Mouse (Mus musculus) CH12.LX (cell line): ENCODE results near the gene Meox2. TPM values are rescaled to one million over a fixed set of nuclear protein-coding genes. Genes with fewer than 3 reads are reported as not detected.
"Not testable (repeated sequence)": the region's sequence is repeated elsewhere in the genome, so short reads cannot be mapped to it uniquely, and the experiment has no call there.

Experiments used
- DNase-seq: peaks from one replicate; pipeline ENCODE4 v3.0.0-alpha.2; 2013; ENCODE audit errors: extremely low read depth
- H3K27ac ChIP-seq: 2 replicates; pipeline ENCODE4 v1.5.1; 2012; ENCODE audit warnings: low read depth, mild to moderate bottlenecking, control low read depth, moderate library complexity; ENCODE audit not compliant: insufficient read depth
- H3K27me3 ChIP-seq: replicated peaks from 2 replicates; pipeline ENCODE3; 2012; ENCODE audit warnings: inconsistent platforms
- H3K36me3 ChIP-seq, 2 experiments: replicated peaks in 1 of 2; 2 replicates each; pipeline versions ENCODE3 to v1.6.1; 2012; ENCODE audit warnings: inconsistent platforms in 1 of 2, low read length in 1 of 2, mild to moderate bottlenecking in 1 of 2, mixed read lengths in 1 of 2, moderate library complexity in 1 of 2; ENCODE audit not compliant: control insufficient read depth in 1 of 2, insufficient read depth in 1 of 2
- H3K4me1 ChIP-seq, 2 experiments: 2 replicates each; pipeline ENCODE4 v1.6.1; 2012; ENCODE audit warnings: inconsistent platforms in 1 of 2, moderate library complexity in 1 of 2; ENCODE audit not compliant: insufficient read depth in 2 of 2, control insufficient read depth in 1 of 2
- H3K4me2 ChIP-seq: 2 replicates; pipeline ENCODE4 v1.6.1; 2012; ENCODE audit warnings: low read depth, mild to moderate bottlenecking, control low read depth; ENCODE audit not compliant: poor library complexity, insufficient read depth, severe bottlenecking
- H3K4me3 ChIP-seq, 3 experiments: fragments of 150-350 bp in 1 of 3; sonication (generic) in 1 of 3; replicated peaks in 1 of 3; 2 replicates each; pipeline versions ENCODE3 to v1.5.1; 2011 to 2012; ENCODE audit warnings: low read depth in 2 of 3, low read length in 2 of 3, mild to moderate bottlenecking in 2 of 3, moderate library complexity in 2 of 3, control low read depth in 1 of 3, improper control_type of control experiment in 1 of 3, inconsistent platforms in 1 of 3, mixed read lengths in 1 of 3; ENCODE audit not compliant: poor library complexity in 1 of 3
- H3K79me2 ChIP-seq: replicated peaks from 2 replicates; pipeline ENCODE4 v1.6.1; 2012; ENCODE audit warnings: mild to moderate bottlenecking, moderate library complexity; ENCODE audit not compliant: control insufficient read depth, poor library complexity, insufficient read depth, severe bottlenecking; ENCODE audit errors: extremely low read depth
- H3K9ac ChIP-seq: 2 replicates; pipeline ENCODE4 v1.6.1; 2012; ENCODE audit warnings: low read depth, mild to moderate bottlenecking, control low read depth, moderate library complexity; ENCODE audit not compliant: insufficient read depth
- H3K9me3 ChIP-seq: replicated peaks from 2 replicates; pipeline ENCODE3; 2012; ENCODE audit warnings: low read length, inconsistent platforms, mixed read lengths
- CHD2 ChIP-seq: IDR thresholded peaks from 2 replicates; pipeline ENCODE4 v1.6.1; 2011; ENCODE audit warnings: low read length, improper control_type of control experiment
- CTCF ChIP-seq, 2 experiments: IDR thresholded peaks in 1 of 2; conservative IDR thresholded peaks in 1 of 2; 2 replicates each; pipeline ENCODE4 v1.5.1; 2011 to 2012; ENCODE audit warnings: low read depth in 2 of 2, low read length in 2 of 2, improper control_type of control experiment in 1 of 2, inconsistent platforms in 1 of 2, mild to moderate bottlenecking in 1 of 2, moderate library complexity in 1 of 2
- ELF1 ChIP-seq: IDR thresholded peaks from 2 replicates; pipeline ENCODE4 v1.6.1; 2014; ENCODE audit warnings: low read depth, mild to moderate bottlenecking, inconsistent platforms, low read length, improper control_type of control experiment
- EP300 ChIP-seq: IDR thresholded peaks from 2 replicates; pipeline ENCODE4 v1.6.1; 2011; ENCODE audit warnings: low read length, improper control_type of control experiment
- GABPA ChIP-seq: IDR thresholded peaks from 2 replicates; pipeline ENCODE4 v1.6.1; 2012; ENCODE audit warnings: low read depth, low read length, improper control_type of control experiment, inconsistent platforms; ENCODE audit not compliant: insufficient replicate concordance
- HCFC1 ChIP-seq: IDR thresholded peaks from 2 replicates; pipeline ENCODE4 v1.6.1; 2012; ENCODE audit warnings: low read depth, mild to moderate bottlenecking, inconsistent platforms, low read length, improper control_type of control experiment
- IRF4 ChIP-seq: IDR thresholded peaks from 2 replicates; pipeline ENCODE4 v1.6.1; 2014; ENCODE audit warnings: low read depth, mild to moderate bottlenecking, inconsistent platforms, low read length, improper control_type of control experiment
- MAZ ChIP-seq: IDR thresholded peaks from 2 replicates; pipeline ENCODE4 v1.6.1; 2012; ENCODE audit warnings: low read depth, mild to moderate bottlenecking, inconsistent platforms, low read length, improper control_type of control experiment, moderate library complexity
- MEF2A ChIP-seq: IDR thresholded peaks from 2 replicates; pipeline ENCODE4 v1.6.1; 2014; ENCODE audit warnings: low read depth, mild to moderate bottlenecking, inconsistent platforms, low read length, improper control_type of control experiment, borderline replicate concordance
- RAD21 ChIP-seq: IDR thresholded peaks from 2 replicates; pipeline ENCODE4 v1.6.1; 2011; ENCODE audit warnings: low read depth, mild to moderate bottlenecking, low read length, improper control_type of control experiment, moderate library complexity
- SMC3 ChIP-seq: IDR thresholded peaks from 2 replicates; pipeline ENCODE4 v1.6.1; 2011; ENCODE audit warnings: low read depth, low read length, improper control_type of control experiment
- UBTF ChIP-seq: IDR thresholded peaks from 2 replicates; pipeline ENCODE4 v1.6.1; 2012; ENCODE audit warnings: low read depth, mild to moderate bottlenecking, inconsistent platforms, low read length, improper control_type of control experiment, moderate library complexity
- ZKSCAN1 ChIP-seq: IDR thresholded peaks from 2 replicates; pipeline ENCODE4 v1.6.1; 2012; ENCODE audit warnings: low read depth, inconsistent platforms, low read length, improper control_type of control experiment, borderline replicate concordance
- dilution Hi-C: fragments of 300-500 bp; cut with MboI; formaldehyde crosslinking; loops from 2 replicates; pipeline ENCODE4 v1.14.3; 2020; ENCODE audit warnings: low sequenced_read_pairs; ENCODE audit not compliant: extremely low pct_unique_long_range_greater_than_20kb, extremely low pct_ligation_motif_present
- in situ Hi-C: fragments of 300-500 bp; cut with MboI; formaldehyde crosslinking; loops from 3 replicates; pipeline ENCODE4 v1.14.3; 2019; ENCODE audit warnings: low sequenced_read_pairs, low pct_ligation_motif_present, low pct_unique_long_range_greater_than_20kb, mixed read lengths
- polyA plus RNA-seq: library from polyadenylated mRNA; unstranded; fragments of >175 nt; gene quantifications from 2 replicates; pipeline ENCODE4 v1.2.1, GENCODE M21; 2012; ENCODE audit warnings: low read depth; ENCODE audit not compliant: insufficient read length
- total RNA-seq, 2 experiments: library from RNA; depleted of rRNA; stranded (reverse); fragments of 300-350 nt in 1 of 2; fragments of >200 nt in 1 of 2; gene quantifications; 2 replicates each; pipeline ENCODE4 v1.2.3; 2012 to 2014

Gene Meox2
- total and polyA plus RNA-seq, 3 experiments: not detected

DNA sequence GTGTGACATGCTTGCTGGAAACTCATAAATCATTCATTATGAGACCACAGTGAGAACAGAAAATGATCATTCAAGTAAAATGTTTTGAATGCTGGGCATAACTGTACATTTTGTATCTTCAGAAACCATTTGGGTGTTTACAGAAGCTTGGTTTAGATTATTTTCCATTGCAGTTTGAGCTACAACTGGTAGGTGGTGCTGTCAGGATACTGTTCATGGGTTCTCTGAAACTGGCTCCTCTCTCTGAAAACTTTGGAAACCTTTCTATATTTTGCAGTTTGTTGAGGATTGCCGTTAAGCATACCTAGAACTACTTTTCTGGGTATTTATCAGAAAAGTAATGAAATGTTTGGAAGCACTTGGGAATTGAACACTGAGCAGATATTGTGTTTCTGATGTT, 31.0 kb upstream of the Meox2 start:
- DNase-seq: peak; percentile 24
- Histone ChIP-seq H3K27ac (no peak overlapping the region), H3K27me3 (no peaks in the 10 kb centered on the region), H3K4me1 (no peaks in the 10 kb centered on the region), H3K79me2 (no peaks in the 10 kb centered on the region), H3K4me3 (no peak overlapping the region), H3K36me3 (no peaks in the 10 kb centered on the region), H3K9ac (no peak overlapping the region), H3K9me3 (no peaks in the 10 kb centered on the region), H3K4me2 (no peak overlapping the region)
- peak; percentile 30 to 60; a peak in 3 of 4 replicates for TF ChIP-seq CTCF (conservative IDR thresholded peaks at IDR 0.05 in 1 of 2, IDR thresholded peaks at IDR 0.05 in 1 of 2; ENCODE audit: low read depth in 2 of 2, low read length in 2 of 2)
- no peak for TF ChIP-seq CHD2
- TF ChIP-seq SMC3: peak; percentile 47
- TF ChIP-seq RAD21: peak; percentile 66
- in situ Hi-C loops: no loop called here
- dilution Hi-C loops: no loop called here

DNA sequence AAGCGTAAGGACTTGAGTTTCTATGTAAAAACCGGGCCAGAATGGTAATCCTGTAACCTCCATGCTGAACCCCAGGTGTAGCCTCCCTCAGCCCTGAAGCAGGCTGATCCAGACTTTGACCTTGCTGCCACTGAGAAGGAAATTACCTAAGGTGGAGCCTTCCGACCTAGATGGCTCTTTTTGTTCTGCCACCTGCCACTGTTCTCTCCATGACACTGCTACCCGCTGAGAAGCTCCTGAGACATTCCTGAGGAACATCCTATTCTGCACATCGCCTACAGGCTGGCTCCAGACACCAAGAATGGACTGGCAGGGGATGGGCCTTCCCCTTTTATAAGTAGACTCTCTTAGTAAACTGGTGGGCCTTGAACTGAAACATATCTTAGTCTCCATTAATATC, 28.3 kb upstream of the Meox2 start:
- H3K4me2 ChIP-seq, H3K27ac ChIP-seq, H3K36me3 ChIP-seq, H3K27me3 ChIP-seq, H3K4me3 ChIP-seq, DNase-seq, H3K9ac ChIP-seq, dilution Hi-C loops, H3K9me3 ChIP-seq, H3K79me2 ChIP-seq, H3K4me1 ChIP-seq, in situ Hi-C loops: not testable (repeated sequence)

DNA sequence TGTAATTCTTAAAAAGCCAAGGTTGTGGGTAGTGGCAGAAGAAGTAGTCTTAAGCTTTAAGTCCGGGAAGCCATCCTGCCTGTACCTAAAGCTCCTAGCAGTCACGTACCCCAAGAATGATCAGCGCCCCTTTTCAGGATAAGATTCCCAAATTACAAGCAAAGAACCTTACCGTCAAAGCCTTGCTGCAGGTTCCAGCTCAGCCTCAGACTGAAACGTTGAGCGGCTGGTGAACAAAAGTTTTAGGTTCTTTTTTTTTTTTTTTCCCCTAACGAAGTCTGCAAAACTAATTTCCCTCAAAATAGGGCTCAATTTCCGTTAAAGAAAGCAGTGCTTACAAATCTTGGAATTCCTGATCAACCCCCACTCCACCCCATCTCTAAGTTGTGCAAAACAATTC, 1.8 kb upstream of the Meox2 start:
- TF ChIP-seq EP300 (no peak), MEF2A (no peak), RAD21 (no peak), CTCF (conservative IDR thresholded peaks at IDR 0.05 in 1 of 2, IDR thresholded peaks at IDR 0.05 in 1 of 2; ENCODE audit: low read depth in 2 of 2, low read length in 2 of 2) (no peak), IRF4 (no peak), GABPA (no peak), HCFC1 (no peak), MAZ (no peak), ZKSCAN1 (no peak), UBTF (no peak), ELF1 (no peak)
- Histone ChIP-seq H3K9ac (no peak overlapping the region), H3K27me3 (no peaks in the 10 kb centered on the region), H3K9me3 (peaks cover 3% of the 10 kb centered on the region), H3K36me3 (no peaks in the 10 kb centered on the region), H3K4me2 (no peak overlapping the region), H3K4me3 (no peak overlapping the region), H3K27ac (no peak overlapping the region), H3K79me2 (no peaks in the 10 kb centered on the region), H3K4me1 (no peaks in the 10 kb centered on the region)
- no peak for DNase-seq
- in situ Hi-C loops (no loop called here), dilution Hi-C loops (no loop called here)
